Mouse (Mus musculus) olfactory bulb, adult 2 months (tissue): Measurements from ENCODE around the gene Itpkb. TPM values are rescaled to one million over a fixed set of nuclear protein-coding genes. Genes with fewer than 3 reads are reported as not detected.

Source experiments
- H3K27ac ChIP-seq: fragments of 200-500 bp; 2 replicates; pipeline ENCODE4 v1.5.1; 2012; ENCODE audit warnings: low read depth, low read length; ENCODE audit not compliant: insufficient read depth
- H3K4me1 ChIP-seq: fragments of 200-500 bp; 2 replicates; pipeline ENCODE4 v1.6.1; 2012; ENCODE audit warnings: low read length; ENCODE audit not compliant: control insufficient read depth, insufficient read depth
- H3K4me3 ChIP-seq: fragments of 200-500 bp; 2 replicates; pipeline ENCODE4 v1.5.1; 2012; ENCODE audit warnings: mild to moderate bottlenecking, low read depth, low read length, moderate library complexity; ENCODE audit not compliant: insufficient read depth
- CTCF ChIP-seq: fragments of 200-500 bp; IDR thresholded peaks from 2 replicates; pipeline ENCODE4 v1.5.1; 2012; ENCODE audit warnings: low read depth, mild to moderate bottlenecking, low read length, moderate library complexity; ENCODE audit not compliant: insufficient read depth
- POLR2A ChIP-seq: fragments of 200-500 bp; IDR thresholded peaks from 2 replicates; pipeline ENCODE4 v1.6.1; 2012; ENCODE audit warnings: mild to moderate bottlenecking, low read depth, low read length, moderate library complexity; ENCODE audit not compliant: insufficient read depth
- WGBS: fragments of 180-500 bp; shearing (Covaris S2); methylation state at CpG from one replicate; pipeline ENCODE4 v1.1.7; 2018; 5-methylcytosine and 5-hydroxymethylcytosine counted together
- polyA plus RNA-seq: library from polyadenylated mRNA; stranded (reverse); fragments of >200 nt; gene quantifications from 2 replicates; pipeline ENCODE4 v1.2.4, GENCODE M21; 2012; ENCODE audit warnings: low replicate concordance; ENCODE audit not compliant: missing spikeins, insufficient read depth, insufficient read length

Gene Itpkb
- polyA plus RNA-seq, 1 experiment, result 86.9 TPM

- TF ChIP-seq POLR2A (no peak), CTCF (no peak)
- Histone ChIP-seq H3K4me1 (peaks cover 5% of the 10 kb centered on the region), H3K4me3 (no peak overlapping the region), H3K27ac (no peak overlapping the region)
- WGBS, result 85% methylated on average over 4 of the region's 4 CpGs
Measured at GRCm38 (mm10) chr1:180439496-180439895, 109.2 kb downstream of the Itpkb start.

DNA sequence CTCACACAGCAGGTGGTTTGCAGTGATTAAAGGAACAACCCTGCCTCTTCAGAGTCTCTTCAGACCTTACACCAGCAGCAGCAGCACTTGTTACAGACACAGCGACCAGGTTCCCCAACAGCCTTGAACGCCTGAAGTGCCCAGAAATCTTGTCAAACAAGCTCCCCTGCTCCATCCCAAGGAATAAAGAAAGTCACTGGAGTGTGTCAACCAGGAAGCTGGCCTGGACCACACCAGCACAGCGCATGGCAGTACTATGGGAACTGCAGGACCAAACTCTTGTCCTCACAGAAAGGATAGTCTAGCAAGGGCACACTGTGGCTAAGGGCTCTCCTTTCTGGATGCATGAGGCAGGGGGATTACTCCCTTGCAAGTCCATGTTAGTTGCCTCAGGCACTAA is 114.1 kb downstream of the Itpkb start:
- no peak overlapping the region for H3K27ac ChIP-seq
- TF ChIP-seq POLR2A (no peak), CTCF (no peak)
- WGBS, result 82% methylated on average over 3 of the region's 3 CpGs

DNA sequence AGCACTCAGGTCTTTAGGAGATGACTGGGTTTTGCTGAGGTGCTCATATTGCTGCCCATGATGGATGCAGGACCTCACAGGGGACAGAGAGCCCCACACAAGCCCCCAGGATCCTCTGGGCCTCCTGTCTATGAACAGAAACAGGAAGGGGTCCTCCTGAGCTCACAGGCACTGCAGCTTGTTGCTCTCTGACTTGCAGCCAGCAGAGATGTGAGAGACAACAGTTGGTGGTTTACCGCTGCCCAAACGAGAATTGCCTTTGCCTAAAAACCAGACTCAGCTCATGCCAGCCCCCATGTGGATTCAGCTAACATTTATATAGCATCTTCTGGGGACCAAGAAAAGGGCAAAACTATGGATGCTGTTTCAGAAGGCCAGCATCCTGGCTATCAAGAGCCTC is 119.4 kb downstream of the Itpkb start:
- TF ChIP-seq CTCF, result no peak
- TF ChIP-seq POLR2A, result no peak
- Histone ChIP-seq H3K4me3 (no peak overlapping the region), H3K27ac (no peak overlapping the region), H3K4me1 (peaks cover 19% of the 10 kb centered on the region)
- WGBS, result 66% methylated on average over 2 of the region's 2 CpGs

More for the DNA sequence above, 114.1 kb downstream of the Itpkb start:
- no peak overlapping the region for H3K4me3 ChIP-seq
- H3K4me1 ChIP-seq, result peaks cover 16% of the 10 kb centered on the region

- no peak for TF ChIP-seq CTCF
- TF ChIP-seq POLR2A, result no peak
- Histone ChIP-seq H3K4me3 (no peak overlapping the region), H3K27ac (no peak overlapping the region), H3K4me1 (peaks cover 48% of the 10 kb centered on the region)
- 31% methylated on average over 6 of the region's 6 CpGs for WGBS
Measured at GRCm38 (mm10) chr1:180458274-180458673, 128.0 kb downstream of the Itpkb start.

DNA sequence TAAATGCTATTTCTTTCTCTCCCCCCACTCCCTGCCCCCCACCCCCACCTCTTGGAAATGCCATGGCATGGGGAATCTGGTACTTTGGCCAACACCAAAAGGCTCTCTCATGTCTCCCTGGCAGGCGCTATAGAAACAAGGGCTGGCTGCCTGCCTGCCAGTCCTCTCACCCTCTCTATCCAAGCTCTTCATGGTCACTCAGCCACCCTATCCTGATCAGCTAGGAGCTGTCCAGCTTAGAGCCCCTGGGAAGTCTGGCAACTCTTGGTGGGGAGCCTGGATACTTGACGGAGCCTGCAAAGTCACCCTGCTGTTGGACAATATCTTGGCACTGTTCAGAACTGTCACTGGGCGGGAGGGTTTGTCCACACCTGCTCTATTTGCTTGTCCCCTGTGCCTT is 128.4 kb downstream of the Itpkb start:
- WGBS, result 63% methylated on average over 3 of the region's 3 CpGs
- Histone ChIP-seq H3K4me3 (no peak overlapping the region), H3K4me1 (peaks cover 50% of the 10 kb centered on the region), H3K27ac (no peak overlapping the region)
- TF ChIP-seq CTCF (no peak), POLR2A (no peak)

- 31% methylated on average over 5 of the region's 5 CpGs for WGBS
- Histone ChIP-seq H3K4me1 (peaks cover 62% of the 10 kb centered on the region), H3K27ac (peak overlapping the region; percentile 25), H3K4me3 (no peak overlapping the region)
- TF ChIP-seq CTCF (no peak), POLR2A (no peak)
Measured at GRCm38 (mm10) chr1:180460721-180461120, 130.4 kb downstream of the Itpkb start.

GRCm38 (mm10) chr1:180462396-180462795 is 132.1 kb downstream of the Itpkb start:
- Histone ChIP-seq H3K4me1 (peaks cover 59% of the 10 kb centered on the region), H3K4me3 (no peak overlapping the region), H3K27ac (peak overlapping the region; percentile 77)
- TF ChIP-seq CTCF (no peak), POLR2A (no peak)
- 37% methylated on average over 5 of the region's 5 CpGs for WGBS

DNA sequence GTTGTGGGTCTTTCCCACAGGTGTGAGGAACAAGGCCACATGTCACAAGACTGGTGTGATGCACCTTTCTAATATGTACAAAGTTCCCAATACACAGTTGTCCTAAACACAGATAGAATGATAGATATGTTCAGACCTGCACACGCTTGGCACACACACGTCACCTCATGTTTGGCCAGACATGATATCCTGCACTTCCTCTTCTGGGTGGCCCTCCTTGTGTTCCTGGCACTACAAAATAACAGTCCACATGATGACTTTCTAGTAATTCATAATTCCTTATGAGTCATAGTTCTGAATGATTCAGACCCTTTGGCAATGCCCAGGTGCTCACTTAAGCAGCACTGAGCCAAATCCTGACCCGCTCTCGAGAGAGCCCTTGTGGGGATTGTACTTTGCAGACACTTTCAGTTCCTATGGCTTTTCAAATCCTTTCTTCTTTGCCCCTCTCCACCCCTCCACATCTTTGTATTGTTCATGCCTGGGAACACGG is 132.7 kb downstream of the Itpkb start:
- H3K27ac ChIP-seq, result no peak overlapping the region
- whole genome bisulfite sequencing, result 77% methylated on average over 5 of the region's 5 CpGs
- H3K4me1 ChIP-seq, result peaks cover 58% of the 10 kb centered on the region
- TF ChIP-seq CTCF, result no peak
- TF ChIP-seq POLR2A, result no peak
- H3K4me3 ChIP-seq, result no peak overlapping the region

GRCm38 (mm10) chr1:180464357-180464756 is 134.1 kb downstream of the Itpkb start:
- Histone ChIP-seq H3K4me1 (peaks cover 48% of the 10 kb centered on the region), H3K4me3 (no peak overlapping the region), H3K27ac (no peak overlapping the region)
- 68% methylated on average over 5 of the region's 5 CpGs for WGBS
- TF ChIP-seq CTCF (no peak), POLR2A (no peak)

DNA sequence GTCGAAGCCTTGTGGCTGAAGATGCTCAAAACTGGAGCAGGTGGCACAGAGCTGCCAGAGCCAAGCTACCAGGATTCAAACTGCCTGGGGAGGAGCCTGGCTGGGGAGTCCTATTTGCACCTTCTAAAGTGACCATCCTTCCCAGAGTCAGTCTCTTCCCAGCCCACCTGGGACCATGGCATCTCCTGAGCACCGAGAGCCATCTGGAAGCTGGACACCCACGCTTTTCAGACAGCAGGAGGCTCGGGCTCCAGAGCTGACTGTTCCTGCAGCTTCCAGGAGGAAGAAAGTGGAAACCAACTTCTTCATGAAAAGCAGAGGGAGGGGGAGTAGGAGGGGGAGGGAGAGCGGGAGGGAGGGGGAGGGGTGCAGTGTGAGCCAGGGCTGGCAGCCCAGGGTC is 135.3 kb downstream of the Itpkb start:
- TF ChIP-seq POLR2A (no peak), CTCF (no peak)
- H3K4me1 ChIP-seq, result peaks cover 37% of the 10 kb centered on the region
- H3K27ac ChIP-seq, result no peak overlapping the region
- 59% methylated on average over 5 of the region's 5 CpGs for WGBS
- H3K4me3 ChIP-seq, result no peak overlapping the region
